Comparison of ENCODE assay signal across 20 mouse cellular contexts in genomic region chr9:21736580-21736979, GRCm38 (mm10). TPM values are rescaled to one million over a fixed set of nuclear protein-coding genes. Genes with fewer than 3 reads are reported as not detected.
A peak's percentile ranks its signal among the peaks of the same experiment; 100 is the strongest.
DNase-seq lines count a peak whose midpoint lies in the region; ATAC-seq and TF ChIP-seq lines count a peak whose summit lies in the region.
"Had no signal": no experiment of that assay in that cellular context is flagged by ENCODE, and none has a peak within 500 bp of the region (broad histone marks: within the 10 kb centered on the region; RNA-seq: fewer than 3 reads in every experiment).

No protein-coding gene starts in this region.

- WGBS in hindbrain, embryonic 16.5 days = 71% methylated on average over 3 of the region's 3 CpGs

- H3K36me3 ChIP-seq in hindbrain, embryonic 16.5 days (ENCODE audit: control insufficient read depth, insufficient read depth, low read length) = peaks cover 74% of the 10 kb centered on the region

- H3K4me3 ChIP-seq in left cerebral cortex, adult 2 months = no peak overlapping the region
- H3K4me3 ChIP-seq in hindbrain, embryonic 16.5 days (ENCODE audit: low read length) = no peak overlapping the region
- H3K4me3 ChIP-seq: erythroblast, embryonic 14.5 days; heart, embryonic 15.5 days; limb, embryonic 13.5 days; stomach, embryonic 15.5 days had no signal

- H3K27me3 ChIP-seq in hindbrain, embryonic 16.5 days (replicated peaks; ENCODE audit: control insufficient read depth, insufficient read depth, low read length) = no peaks in the 10 kb centered on the region
- H3K27me3 ChIP-seq: heart, embryonic 15.5 days; limb, embryonic 13.5 days; stomach, embryonic 15.5 days had no signal

- no peaks in the 10 kb centered on the region for H3K9me3 ChIP-seq in hindbrain, embryonic 16.5 days (ENCODE audit: control insufficient read depth, low read length)
- H3K9me3 ChIP-seq: heart, embryonic 15.5 days; limb, embryonic 13.5 days; stomach, embryonic 15.5 days had no signal

- intact Hi-C loops in left cerebral cortex, adult 2 months (cut with DNase I) = no loop called here
- intact Hi-C loops in left cerebral cortex, postnatal 25 days (cut with DNase I) = no loop called here

- no peak overlapping the region for H3K9ac ChIP-seq in hindbrain, embryonic 16.5 days (ENCODE audit: low read depth, low read length)
- H3K9ac ChIP-seq: heart, embryonic 15.5 days; limb, embryonic 13.5 days; stomach, embryonic 15.5 days had no signal

- no peak for DNase-seq in left cerebral cortex, adult 2 months (ENCODE audit: extremely low spot score in 1 of 2, low spot score in 2 of 2)
- no peak for DNase-seq in left cerebral cortex, postnatal 25 days (ENCODE audit: low spot score in 2 of 2)
- peak; percentile 54 for DNase-seq in kidney, adult 18-20 months
- DNase-seq in kidney, postnatal 14 days = peak; percentile 74
- DNase-seq in lung, postnatal 10 days = peak; percentile 68
- DNase-seq in thymus, postnatal 36 days = no peak
- DNase-seq in spleen, adult 12 weeks (ENCODE audit: low spot score) = no peak
- DNase-seq: adrenal gland, postnatal 14 days; cerebellum, adult 11-12 months; cerebellum, postnatal 25 days; heart, adult 11 months; midbrain, embryonic 14.5 days; spleen, adult 18-20 months; thymus, adult 2 months had no signal

- H3K27ac ChIP-seq in left cerebral cortex, adult 2 months = peak overlapping the region; percentile 7; the same call in 1 of the 2 replicates
- H3K27ac ChIP-seq in hindbrain, embryonic 16.5 days (ENCODE audit: low read depth, low read length) = no peak overlapping the region
- H3K27ac ChIP-seq: heart, embryonic 15.5 days; limb, embryonic 13.5 days; stomach, embryonic 15.5 days had no signal

- no peak overlapping the region for H3K4me2 ChIP-seq in hindbrain, embryonic 16.5 days (ENCODE audit: low read length)
- H3K4me2 ChIP-seq: heart, embryonic 15.5 days; limb, embryonic 13.5 days; stomach, embryonic 15.5 days had no signal

- no peak for TF ChIP-seq CTCF in left cerebral cortex, adult 2 months (IDR thresholded peaks at IDR 0.05)

- H3K4me1 ChIP-seq in hindbrain, embryonic 16.5 days (ENCODE audit: control insufficient read depth, insufficient read depth, low read depth, low read length) = no peaks in the 10 kb centered on the region
- H3K4me1 ChIP-seq: limb, embryonic 13.5 days; stomach, embryonic 15.5 days had no signal

- ATAC-seq in hindbrain, embryonic 16.5 days = no peak
- ATAC-seq: forebrain, embryonic 14.5 days had no signal

RNA-seq across cellular contexts. Expression of gene Ldlr, which starts 13.3 kb away (rescaled TPM):
- 10 to 100 TPM; 15.8 to 17.7 TPM for total RNA-seq in left cerebral cortex, adult 2 months (2021)
- 10 to 100 TPM; 15.4 to 16.4 TPM for total RNA-seq in left cerebral cortex, postnatal 25 days (2021)
- polyA plus RNA-seq in hindbrain, embryonic 16.5 days (2015; fragmentation: Nextera tagmentation; extraction: Ambion mirVana) = 15.6 and 17.5 TPM in 2 replicates

RNA-seq across cellular contexts. Expression of gene Spc24, which starts 23.5 kb away (rescaled TPM):
- 1 to 10 TPM; 1.7 to 2.4 TPM for total RNA-seq in left cerebral cortex, adult 2 months (2021)
- 1 to 10 TPM; 1.6 to 1.7 TPM for total RNA-seq in left cerebral cortex, postnatal 25 days (2021)
- 21.2 and 26.0 TPM in 2 replicates for polyA plus RNA-seq in hindbrain, embryonic 16.5 days (2015; fragmentation: Nextera tagmentation; extraction: Ambion mirVana)

Comparison
In these comparisons a context has a peak if more than half of its experiments do, and no peak if none do; other contexts are left out.
1. DNase-seq: peak in kidney, adult 18-20 months (single experiment), kidney, postnatal 14 days (single experiment) and lung, postnatal 10 days (single experiment); none in left cerebral cortex, adult 2 months (0 of 2), left cerebral cortex, postnatal 25 days (0 of 2), thymus, postnatal 36 days (0 of 2) and spleen, adult 12 weeks (single experiment).